Mouse (Mus musculus) kidney, embryonic 16.5 days (tissue): ENCODE results near the gene Ncl. TPM values are rescaled to one million over a fixed set of nuclear protein-coding genes. Genes with fewer than 3 reads are reported as not detected.

ENCODE experiments used
- ATAC-seq: fragments of 200-750 bp; cut with Nextera tagmentation; 2 replicates; pipeline ENCODE4 v1.8.0; 2017; ENCODE audit warnings: moderate TSS enrichment; ENCODE audit not compliant: low FRiP score, low TSS enrichment
- H3K27ac ChIP-seq: fragments of 300-500 bp; sonication (generic); 2 replicates; pipeline ENCODE4 v1.5.1; 2014; ENCODE audit warnings: low read length
- H3K27me3 ChIP-seq: fragments of 300-500 bp; sonication (generic); 2 replicates; pipeline ENCODE4 v1.6.1; 2014; ENCODE audit warnings: low read length, control low read depth, mixed read lengths; ENCODE audit not compliant: insufficient read depth
- H3K36me3 ChIP-seq: fragments of 300-500 bp; sonication (generic); 2 replicates; pipeline ENCODE4 v1.6.1; 2014; ENCODE audit warnings: low read length, control low read depth, mixed read lengths; ENCODE audit not compliant: insufficient read depth
- H3K4me1 ChIP-seq: fragments of 300-500 bp; sonication (generic); 2 replicates; pipeline ENCODE4 v1.6.1; 2014; ENCODE audit warnings: low read length, control low read depth, mixed read lengths; ENCODE audit not compliant: insufficient read depth
- H3K4me2 ChIP-seq: fragments of 300-500 bp; sonication (generic); replicated peaks from 2 replicates; pipeline ENCODE4 v1.6.1; 2014; ENCODE audit warnings: low read depth, low read length
- H3K4me3 ChIP-seq: fragments of 300-500 bp; sonication (generic); 2 replicates; pipeline ENCODE4 v1.5.1; 2014; ENCODE audit warnings: mild to moderate bottlenecking, low read length
- H3K9ac ChIP-seq: fragments of 300-500 bp; sonication (generic); replicated peaks from 2 replicates; pipeline ENCODE4 v1.6.1; 2014; ENCODE audit warnings: low read length
- H3K9me3 ChIP-seq: fragments of 300-500 bp; sonication (generic); 2 replicates; pipeline ENCODE4 v1.6.1; 2016; ENCODE audit warnings: low read length, control low read depth
- WGBS: fragments of 180-500 bp; shearing (Covaris S2); extraction: QIAGEN DNeasy Blood & Tissue Kit; methylation state at CpG from one replicate; pipeline ENCODE4 v1.1.7; 2014; 5-methylcytosine and 5-hydroxymethylcytosine counted together
- polyA plus RNA-seq: library from polyadenylated mRNA; unstranded; fragments of >200 nt; fragmentation: Nextera tagmentation; extraction: Ambion mirVana; gene quantifications from 2 replicates; pipeline ENCODE4 v1.2.1, GENCODE M21; 2015

Gene Ncl
- polyA plus RNA-seq, 1 experiment from 2014 or later: 432 TPM

- Histone ChIP-seq H3K27ac (no peak overlapping the region), H3K9ac (no peak overlapping the region), H3K36me3 (no peaks in the 10 kb centered on the region), H3K27me3 (no peaks in the 10 kb centered on the region), H3K9me3 (no peaks in the 10 kb centered on the region), H3K4me1 (no peaks in the 10 kb centered on the region), H3K4me2 (no peak overlapping the region), H3K4me3 (no peak overlapping the region)
- ATAC-seq: no peak
- WGBS: 85% methylated on average over 3 of the region's 3 CpGs
Observed at GRCm38 (mm10) chr1:86394246-86394645, 35.0 kb upstream of the Ncl start.

GRCm38 (mm10) chr1:86393219-86393618 lies 34.0 kb upstream of the Ncl start:
- H3K4me3 ChIP-seq: no peak overlapping the region
- no peaks in the 10 kb centered on the region for H3K9me3 ChIP-seq
- H3K9ac ChIP-seq: no peak overlapping the region
- H3K36me3 ChIP-seq: no peaks in the 10 kb centered on the region
- H3K27me3 ChIP-seq: no peaks in the 10 kb centered on the region
- no peak overlapping the region for H3K27ac ChIP-seq
- no peak for ATAC-seq
- WGBS: 76% methylated on average over 3 of the region's 3 CpGs
- no peak overlapping the region for H3K4me2 ChIP-seq
- no peaks in the 10 kb centered on the region for H3K4me1 ChIP-seq

GRCm38 (mm10) chr1:86391425-86391824 lies 32.2 kb upstream of the Ncl start:
- H3K27ac ChIP-seq: no peak overlapping the region
- no peak overlapping the region for H3K4me2 ChIP-seq
- 48% methylated on average over 2 of the region's 2 CpGs for WGBS
- no peaks in the 10 kb centered on the region for H3K36me3 ChIP-seq
- H3K9ac ChIP-seq: no peak overlapping the region
- no peak overlapping the region for H3K4me3 ChIP-seq
- no peaks in the 10 kb centered on the region for H3K27me3 ChIP-seq
- H3K4me1 ChIP-seq: no peaks in the 10 kb centered on the region
- no peaks in the 10 kb centered on the region for H3K9me3 ChIP-seq
- no peak for ATAC-seq

GRCm38 (mm10) chr1:86389230-86389629 lies 30.0 kb upstream of the Ncl start:
- Histone ChIP-seq H3K4me2 (no peak overlapping the region), H3K4me1 (no peaks in the 10 kb centered on the region), H3K27ac (no peak overlapping the region), H3K4me3 (no peak overlapping the region), H3K9me3 (no peaks in the 10 kb centered on the region), H3K36me3 (no peaks in the 10 kb centered on the region), H3K27me3 (no peaks in the 10 kb centered on the region), H3K9ac (no peak overlapping the region)
- peak; percentile 42; the same call in 1 of the 2 replicates for ATAC-seq
- 3% methylated on average over 11 of the region's 11 CpGs for WGBS

- H3K9me3 ChIP-seq: no peaks in the 10 kb centered on the region
- H3K9ac ChIP-seq: no peak overlapping the region
- 0 out of 2 replicates have a peak overlapping the region, but pooled peaks have one; percentile 0 for H3K4me2 ChIP-seq
- no peaks in the 10 kb centered on the region for H3K36me3 ChIP-seq
- H3K27me3 ChIP-seq: no peaks in the 10 kb centered on the region
- 41% methylated on average over 13 of the region's 13 CpGs for WGBS
- no peak overlapping the region for H3K27ac ChIP-seq
- no peak overlapping the region for H3K4me3 ChIP-seq
- peaks cover 12% of the 10 kb centered on the region for H3K4me1 ChIP-seq
- ATAC-seq: no peak
Observed at GRCm38 (mm10) chr1:86381027-86381426, 21.8 kb upstream of the Ncl start.

- Histone ChIP-seq H3K36me3 (no peaks in the 10 kb centered on the region), H3K27me3 (no peaks in the 10 kb centered on the region), H3K4me3 (no peak overlapping the region), H3K9ac (no peak overlapping the region), H3K27ac (no peak overlapping the region), H3K4me2 (no peak overlapping the region), H3K9me3 (no peaks in the 10 kb centered on the region), H3K4me1 (peaks cover 12% of the 10 kb centered on the region)
- no peak for ATAC-seq
- WGBS: 50% methylated on average over 9 of the region's 9 CpGs
Observed at GRCm38 (mm10) chr1:86379161-86379569, 20.0 kb upstream of the Ncl start.

- Histone ChIP-seq H3K27me3 (no peaks in the 10 kb centered on the region), H3K4me1 (peaks cover 12% of the 10 kb centered on the region), H3K4me2 (no peak overlapping the region), H3K36me3 (no peaks in the 10 kb centered on the region), H3K4me3 (no peak overlapping the region), H3K9me3 (no peaks in the 10 kb centered on the region), H3K27ac (no peak overlapping the region), H3K9ac (no peak overlapping the region)
- 14% methylated on average over 6 of the region's 6 CpGs for WGBS
- ATAC-seq: no peak
Observed at GRCm38 (mm10) chr1:86378662-86379061, 19.5 kb upstream of the Ncl start.

GRCm38 (mm10) chr1:86376354-86376753 lies 17.2 kb upstream of the Ncl start:
- Histone ChIP-seq H3K9ac (no peak overlapping the region), H3K4me2 (no peak overlapping the region), H3K36me3 (no peaks in the 10 kb centered on the region), H3K9me3 (no peaks in the 10 kb centered on the region), H3K27ac (no peak overlapping the region), H3K27me3 (no peaks in the 10 kb centered on the region), H3K4me3 (no peak overlapping the region), H3K4me1 (peaks cover 12% of the 10 kb centered on the region)
- ATAC-seq: no peak
- WGBS: 61% methylated on average over 5 of the region's 5 CpGs

GRCm38 (mm10) chr1:86371997-86372396 lies 12.8 kb upstream of the Ncl start:
- H3K4me1 ChIP-seq: no peaks in the 10 kb centered on the region
- H3K9ac ChIP-seq: no peak overlapping the region
- H3K27ac ChIP-seq: no peak overlapping the region
- H3K9me3 ChIP-seq: no peaks in the 10 kb centered on the region
- 44% methylated on average over 10 of the region's 10 CpGs for WGBS
- H3K4me3 ChIP-seq: no peak overlapping the region
- no peaks in the 10 kb centered on the region for H3K36me3 ChIP-seq
- no peak overlapping the region for H3K4me2 ChIP-seq
- no peaks in the 10 kb centered on the region for H3K27me3 ChIP-seq
- no peak for ATAC-seq

- no peaks in the 10 kb centered on the region for H3K4me1 ChIP-seq
- H3K4me3 ChIP-seq: no peak overlapping the region
- H3K27ac ChIP-seq: no peak overlapping the region
- 77% methylated on average over 4 of the region's 4 CpGs for WGBS
- H3K27me3 ChIP-seq: no peaks in the 10 kb centered on the region
- no peaks in the 10 kb centered on the region for H3K36me3 ChIP-seq
- ATAC-seq: no peak
- H3K4me2 ChIP-seq: no peak overlapping the region
- no peak overlapping the region for H3K9ac ChIP-seq
- no peaks in the 10 kb centered on the region for H3K9me3 ChIP-seq
Observed at GRCm38 (mm10) chr1:86368086-86368485, 8.9 kb upstream of the Ncl start.
